Mouse (Mus musculus): Measurements from ENCODE around the gene Mb. TPM values are rescaled to one million over a fixed set of nuclear protein-coding genes. Genes with fewer than 3 reads are reported as not detected.

Mb gene
- polyA plus RNA-seq, 1 experiment from 2014 or later: 0.84 TPM

- WGBS: 52% methylated on average over 3 of the region's 3 CpGs
- DNase-seq (ENCODE audit: low spot score) (no peak), ATAC-seq (no peak)
- no peak overlapping the region for H3K4me3 ChIP-seq (ENCODE audit: low read depth, low read length)
- H3K4me1 ChIP-seq (ENCODE audit: insufficient read depth, low read depth, low read length): no peaks in the 10 kb centered on the region
- H3K4me2 ChIP-seq (replicated peaks; ENCODE audit: low read depth, low read length): no peak overlapping the region
- no peaks in the 10 kb centered on the region for H3K27me3 ChIP-seq (replicated peaks; ENCODE audit: insufficient read depth, low read length)
- H3K27ac ChIP-seq (ENCODE audit: low read length): no peak overlapping the region
- H3K9ac ChIP-seq (replicated peaks; ENCODE audit: low read depth): no peak overlapping the region
- no peaks in the 10 kb centered on the region for H3K36me3 ChIP-seq (ENCODE audit: insufficient read depth, low read length)
- H3K9me3 ChIP-seq (ENCODE audit: low read length): no peaks in the 10 kb centered on the region
- TF ChIP-seq EP300 (IDR thresholded peaks at IDR 0.05) (no peak), CTCF (IDR thresholded peaks at IDR 0.05) (no peak)
These were observed 56.1 kb downstream of the Mb start for GRCm38 (mm10) chr15:76994413-76994812.

GRCm38 (mm10) chr15:76987542-76988094, 62.9 kb downstream of the Mb start:
- Histone ChIP-seq H3K27me3 (replicated peaks; ENCODE audit: insufficient read depth, low read length) (no peaks in the 10 kb centered on the region), H3K9me3 (ENCODE audit: low read length) (no peaks in the 10 kb centered on the region), H3K9ac (replicated peaks; ENCODE audit: low read depth) (0 out of 2 replicates have a peak overlapping the region, but pooled peaks have one; percentile 24), H3K4me3 (ENCODE audit: low read depth, low read length) (peak overlapping the region; percentile 43), H3K36me3 (ENCODE audit: insufficient read depth, low read length) (no peaks in the 10 kb centered on the region), H3K27ac (ENCODE audit: low read length) (no peak overlapping the region), H3K4me2 (replicated peaks; ENCODE audit: low read depth, low read length) (peak overlapping the region; percentile 60), H3K4me1 (ENCODE audit: insufficient read depth, low read depth, low read length) (0 out of 2 replicates have a peak, but pooled peaks cover 2% of the 10 kb centered on the region)
- no peak for TF ChIP-seq EP300 (IDR thresholded peaks at IDR 0.05)
- no peak for TF ChIP-seq CTCF (IDR thresholded peaks at IDR 0.05)
- WGBS: 12% methylated on average over 21 of the region's 21 CpGs
- ATAC-seq (peak; percentile 50; the same call in 1 of the 2 replicates), DNase-seq (ENCODE audit: low spot score) (peak; percentile 41)

GRCm38 (mm10) chr15:76987137-76987536, 63.3 kb downstream of the Mb start:
- Histone ChIP-seq H3K4me1 (ENCODE audit: insufficient read depth, low read depth, low read length) (0 out of 2 replicates have a peak, but pooled peaks cover 2% of the 10 kb centered on the region), H3K36me3 (ENCODE audit: insufficient read depth, low read length) (no peaks in the 10 kb centered on the region), H3K4me2 (replicated peaks; ENCODE audit: low read depth, low read length) (peak overlapping the region; percentile 60), H3K4me3 (ENCODE audit: low read depth, low read length) (peak overlapping the region; percentile 43), H3K9ac (replicated peaks; ENCODE audit: low read depth) (0 out of 2 replicates have a peak overlapping the region, but pooled peaks have one; percentile 24), H3K27ac (ENCODE audit: low read length) (no peak overlapping the region), H3K27me3 (replicated peaks; ENCODE audit: insufficient read depth, low read length) (no peaks in the 10 kb centered on the region), H3K9me3 (ENCODE audit: low read length) (no peaks in the 10 kb centered on the region)
- no peak for ATAC-seq
- 16% methylated on average over 11 of the region's 11 CpGs for WGBS
- TF ChIP-seq EP300 (IDR thresholded peaks at IDR 0.05): no peak
- no peak for TF ChIP-seq CTCF (IDR thresholded peaks at IDR 0.05)
- DNase-seq (ENCODE audit: low spot score): no peak

GRCm38 (mm10) chr15:76982745-76983144, 67.7 kb downstream of the Mb start:
- Histone ChIP-seq H3K9ac (replicated peaks; ENCODE audit: low read depth) (no peak overlapping the region), H3K36me3 (ENCODE audit: insufficient read depth, low read length) (no peaks in the 10 kb centered on the region), H3K27ac (ENCODE audit: low read length) (no peak overlapping the region), H3K4me3 (ENCODE audit: low read depth, low read length) (no peak overlapping the region), H3K27me3 (replicated peaks; ENCODE audit: insufficient read depth, low read length) (no peaks in the 10 kb centered on the region), H3K4me2 (replicated peaks; ENCODE audit: low read depth, low read length) (no peak overlapping the region), H3K9me3 (ENCODE audit: low read length) (no peaks in the 10 kb centered on the region), H3K4me1 (ENCODE audit: insufficient read depth, low read depth, low read length) (0 out of 2 replicates have a peak, but pooled peaks cover 2% of the 10 kb centered on the region)
- DNase-seq (ENCODE audit: low spot score) (peak; percentile 25), ATAC-seq (no peak)
- no peak for TF ChIP-seq EP300 (IDR thresholded peaks at IDR 0.05)
- TF ChIP-seq CTCF (IDR thresholded peaks at IDR 0.05): peak; percentile 60
- 44% methylated on average over 3 of the region's 3 CpGs for WGBS

GRCm38 (mm10) chr15:76979799-76980198, 70.7 kb downstream of the Mb start:
- Histone ChIP-seq H3K4me2 (replicated peaks; ENCODE audit: low read depth, low read length) (no peak overlapping the region), H3K9me3 (ENCODE audit: low read length) (no peaks in the 10 kb centered on the region), H3K27me3 (replicated peaks; ENCODE audit: insufficient read depth, low read length) (no peaks in the 10 kb centered on the region), H3K27ac (ENCODE audit: low read length) (no peak overlapping the region), H3K4me1 (ENCODE audit: insufficient read depth, low read depth, low read length) (no peaks in the 10 kb centered on the region), H3K36me3 (ENCODE audit: insufficient read depth, low read length) (no peaks in the 10 kb centered on the region), H3K4me3 (ENCODE audit: low read depth, low read length) (no peak overlapping the region), H3K9ac (replicated peaks; ENCODE audit: low read depth) (no peak overlapping the region)
- 71% methylated on average over 4 of the region's 4 CpGs for WGBS
- ATAC-seq: no peak
- DNase-seq (ENCODE audit: low spot score): no peak
- TF ChIP-seq CTCF (IDR thresholded peaks at IDR 0.05) (no peak), EP300 (IDR thresholded peaks at IDR 0.05) (no peak)

GRCm38 (mm10) chr15:76976619-76977018, 73.9 kb downstream of the Mb start:
- Histone ChIP-seq H3K9me3 (ENCODE audit: low read length) (no peaks in the 10 kb centered on the region), H3K4me2 (replicated peaks; ENCODE audit: low read depth, low read length) (no peak overlapping the region), H3K36me3 (ENCODE audit: insufficient read depth, low read length) (no peaks in the 10 kb centered on the region), H3K27ac (ENCODE audit: low read length) (no peak overlapping the region), H3K4me1 (ENCODE audit: insufficient read depth, low read depth, low read length) (no peaks in the 10 kb centered on the region), H3K9ac (replicated peaks; ENCODE audit: low read depth) (no peak overlapping the region), H3K27me3 (replicated peaks; ENCODE audit: insufficient read depth, low read length) (no peaks in the 10 kb centered on the region), H3K4me3 (ENCODE audit: low read depth, low read length) (no peak overlapping the region)
- no peak for TF ChIP-seq CTCF (IDR thresholded peaks at IDR 0.05)
- TF ChIP-seq EP300 (IDR thresholded peaks at IDR 0.05): peak; percentile 47
- peak; percentile 64 for ATAC-seq
- DNase-seq (ENCODE audit: low spot score): peak; percentile 77
- WGBS: 53% methylated on average over 5 of the region's 5 CpGs

All from lung, postnatal 0 days (tissue).